Mouse (Mus musculus) midbrain, embryonic 16.5 days (tissue): ENCODE results near the gene Krtap11-1. TPM values are rescaled to one million over a fixed set of nuclear protein-coding genes. Genes with fewer than 3 reads are reported as not detected.

Experiments used
- ATAC-seq: fragments of 200-750 bp; cut with Nextera tagmentation; 2 replicates; pipeline ENCODE4 v1.8.0; 2017; ENCODE audit warnings: moderate TSS enrichment
- H3K27ac ChIP-seq: fragments of 300-500 bp; sonication (generic); 2 replicates; pipeline ENCODE4 v1.5.1; 2014; ENCODE audit warnings: mild to moderate bottlenecking, low read length, mixed read lengths
- H3K27me3 ChIP-seq: fragments of 300-500 bp; sonication (generic); 2 replicates; pipeline ENCODE4 v1.6.1; 2014; ENCODE audit warnings: low read depth, low read length, mixed read lengths; ENCODE audit not compliant: control insufficient read depth, insufficient read depth
- H3K36me3 ChIP-seq: fragments of 300-500 bp; sonication (generic); 2 replicates; pipeline ENCODE4 v1.6.1; 2014; ENCODE audit warnings: mild to moderate bottlenecking, low read length, moderate library complexity, mixed read lengths; ENCODE audit not compliant: control insufficient read depth, insufficient read depth
- H3K4me1 ChIP-seq: fragments of 300-500 bp; sonication (generic); 2 replicates; pipeline ENCODE4 v1.6.1; 2014; ENCODE audit warnings: mild to moderate bottlenecking, low read length, mixed read lengths; ENCODE audit not compliant: control insufficient read depth, insufficient read depth
- H3K4me2 ChIP-seq: fragments of 300-500 bp; sonication (generic); 2 replicates; pipeline ENCODE4 v1.6.1; 2014; ENCODE audit warnings: mild to moderate bottlenecking, low read length, mixed read lengths
- H3K4me3 ChIP-seq: fragments of 300-500 bp; sonication (generic); 2 replicates; pipeline ENCODE4 v1.5.1; 2014; ENCODE audit warnings: low read depth, mild to moderate bottlenecking, low read length, moderate library complexity, mixed read lengths
- H3K9ac ChIP-seq: fragments of 300-500 bp; sonication (generic); 2 replicates; pipeline ENCODE4 v1.6.1; 2014; ENCODE audit warnings: low read depth, low read length, mixed read lengths
- H3K9me3 ChIP-seq: fragments of 300-500 bp; sonication (generic); replicated peaks from 2 replicates; pipeline ENCODE4 v1.6.1; 2014; ENCODE audit warnings: mild to moderate bottlenecking, low read length, mixed read lengths; ENCODE audit not compliant: control insufficient read depth, poor library complexity, severe bottlenecking
- WGBS: fragments of 180-500 bp; shearing (Covaris S2); extraction: QIAGEN DNeasy Blood & Tissue Kit; methylation state at CpG from one replicate; pipeline ENCODE4 v1.1.7; 2014; 5-methylcytosine and 5-hydroxymethylcytosine counted together
- polyA plus RNA-seq: library from polyadenylated mRNA; unstranded; fragments of >200 nt; fragmentation: Nextera tagmentation; extraction: Ambion mirVana; gene quantifications from 2 replicates; pipeline ENCODE4 v1.2.1, GENCODE M21; 2015

Krtap11-1 gene
- polyA plus RNA-seq, result not detected in 2 replicates

DNA sequence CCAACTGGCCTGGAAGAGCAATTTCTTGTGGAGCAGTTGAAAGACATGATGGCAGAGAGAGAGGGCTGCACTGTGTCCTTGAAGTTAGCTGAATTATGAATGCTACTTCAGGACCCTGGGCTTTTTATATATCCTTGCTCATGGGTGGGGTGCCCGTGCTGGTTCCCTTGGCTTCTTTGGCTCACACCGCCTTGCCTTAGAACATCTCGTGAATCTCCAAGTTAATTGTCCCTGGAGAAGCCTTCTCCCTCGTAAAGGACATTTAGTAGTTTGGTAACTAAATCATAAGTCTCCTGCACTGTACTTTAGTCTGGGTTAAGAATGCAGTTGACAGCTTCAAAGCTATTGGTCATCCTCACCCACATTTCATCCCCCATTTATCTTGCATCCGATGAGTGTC is at the start of gene Krtap11-1:
Gene Krtap11-1, minus strand, starts transcription at position 101 of the 400 bp plus-strand sequence.
- ATAC-seq, result no peak
- no peak within 1 kb of the TSS for H3K4me2 ChIP-seq
- H3K36me3 ChIP-seq, result no peaks in the 10 kb centered on the region
- H3K27me3 ChIP-seq, result no peaks in the 10 kb centered on the region
- WGBS, result 96% methylated on average over 5 of the region's 5 CpGs
- no peak within 1 kb of the TSS for H3K9ac ChIP-seq
- H3K9me3 ChIP-seq, result no peaks in the 10 kb centered on the region
- no peaks in the 10 kb centered on the region for H3K4me1 ChIP-seq
- no peak within 1 kb of the TSS for H3K27ac ChIP-seq
- no peak within 1 kb of the TSS for H3K4me3 ChIP-seq

GRCm38 (mm10) chr16:89618190-89618589 is 47.2 kb upstream of the Krtap11-1 start:
- WGBS, result 93% methylated on average over 7 of the region's 7 CpGs
- Histone ChIP-seq H3K9me3 (no peaks in the 10 kb centered on the region), H3K4me1 (no peaks in the 10 kb centered on the region), H3K36me3 (no peaks in the 10 kb centered on the region), H3K4me3 (no peak overlapping the region), H3K27me3 (no peaks in the 10 kb centered on the region), H3K27ac (no peak overlapping the region), H3K9ac (no peak overlapping the region), H3K4me2 (no peak overlapping the region)
- no peak for ATAC-seq

- no peak overlapping the region for H3K9ac ChIP-seq
- H3K4me2 ChIP-seq, result no peak overlapping the region
- H3K27me3 ChIP-seq, result no peaks in the 10 kb centered on the region
- H3K27ac ChIP-seq, result no peak overlapping the region
- no peaks in the 10 kb centered on the region for H3K9me3 ChIP-seq
- ATAC-seq, result no peak
- WGBS, result 76% methylated on average over 3 of the region's 3 CpGs
- no peaks in the 10 kb centered on the region for H3K36me3 ChIP-seq
- H3K4me1 ChIP-seq, result no peaks in the 10 kb centered on the region
- H3K4me3 ChIP-seq, result no peak overlapping the region
Measured at GRCm38 (mm10) chr16:89617251-89617650, 46.3 kb upstream of the Krtap11-1 start.

- Histone ChIP-seq H3K4me3 (no peak overlapping the region), H3K9ac (no peak overlapping the region), H3K27me3 (no peaks in the 10 kb centered on the region), H3K27ac (no peak overlapping the region), H3K4me1 (no peaks in the 10 kb centered on the region), H3K4me2 (no peak overlapping the region), H3K9me3 (no peaks in the 10 kb centered on the region), H3K36me3 (no peaks in the 10 kb centered on the region)
- WGBS, result 74% methylated on average over 12 of the region's 12 CpGs
- 0 out of 2 replicates have a peak, but pooled peaks have one; percentile 58 for ATAC-seq
Measured at GRCm38 (mm10) chr16:89613726-89614125, 42.7 kb upstream of the Krtap11-1 start.

GRCm38 (mm10) chr16:89608791-89609185 is 37.8 kb upstream of the Krtap11-1 start:
- Histone ChIP-seq H3K4me2 (no peak overlapping the region), H3K36me3 (no peaks in the 10 kb centered on the region), H3K9me3 (no peaks in the 10 kb centered on the region), H3K4me1 (no peaks in the 10 kb centered on the region), H3K9ac (no peak overlapping the region), H3K4me3 (no peak overlapping the region), H3K27me3 (no peaks in the 10 kb centered on the region), H3K27ac (no peak overlapping the region)
- ATAC-seq, result no peak
- 80% methylated on average over 4 of the region's 4 CpGs for WGBS

GRCm38 (mm10) chr16:89608161-89608790 is 37.3 kb upstream of the Krtap11-1 start:
- no peaks in the 10 kb centered on the region for H3K4me1 ChIP-seq
- H3K4me2 ChIP-seq, result no peak overlapping the region
- H3K27me3 ChIP-seq, result no peaks in the 10 kb centered on the region
- no peaks in the 10 kb centered on the region for H3K36me3 ChIP-seq
- no peak overlapping the region for H3K9ac ChIP-seq
- H3K4me3 ChIP-seq, result no peak overlapping the region
- ATAC-seq, result no peak
- no peaks in the 10 kb centered on the region for H3K9me3 ChIP-seq
- H3K27ac ChIP-seq, result no peak overlapping the region
- 94% methylated on average over 12 of the region's 12 CpGs for WGBS

DNA sequence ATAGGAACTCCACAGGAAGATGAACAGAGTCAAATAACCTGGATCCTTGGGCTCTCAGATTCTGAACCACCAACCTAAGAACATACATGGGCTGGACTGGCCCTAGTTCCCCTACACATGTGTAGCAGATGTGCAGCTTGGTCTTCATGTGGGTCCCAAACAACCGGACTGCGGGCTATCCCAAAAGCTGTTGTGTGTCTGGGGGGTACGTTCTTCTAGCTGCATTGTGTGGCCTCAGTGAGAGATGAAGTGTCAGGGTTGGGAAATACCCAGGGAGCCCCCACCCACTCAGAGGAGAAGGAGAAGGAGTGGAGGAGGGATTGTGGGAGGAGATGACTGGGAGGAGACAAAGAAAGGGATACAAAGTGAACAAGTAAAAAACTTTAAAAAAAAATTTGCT is 36.0 kb upstream of the Krtap11-1 start:
- no peaks in the 10 kb centered on the region for H3K4me1 ChIP-seq
- H3K4me3 ChIP-seq, result no peak overlapping the region
- WGBS, result 93% methylated on average over 3 of the region's 3 CpGs
- no peaks in the 10 kb centered on the region for H3K36me3 ChIP-seq
- H3K4me2 ChIP-seq, result no peak overlapping the region
- H3K9me3 ChIP-seq, result no peaks in the 10 kb centered on the region
- no peak for ATAC-seq
- no peaks in the 10 kb centered on the region for H3K27me3 ChIP-seq
- H3K9ac ChIP-seq, result no peak overlapping the region
- no peak overlapping the region for H3K27ac ChIP-seq

- no peak overlapping the region for H3K9ac ChIP-seq
- no peak overlapping the region for H3K4me2 ChIP-seq
- H3K27ac ChIP-seq, result no peak overlapping the region
- ATAC-seq, result no peak
- H3K36me3 ChIP-seq, result no peaks in the 10 kb centered on the region
- H3K4me3 ChIP-seq, result no peak overlapping the region
- H3K27me3 ChIP-seq, result no peaks in the 10 kb centered on the region
- peaks cover 4% of the 10 kb centered on the region; the same call in 1 of the 2 replicates for H3K4me1 ChIP-seq
- H3K9me3 ChIP-seq, result no peaks in the 10 kb centered on the region
- 68% methylated on average over 3 of the region's 3 CpGs for WGBS
Measured at GRCm38 (mm10) chr16:89587209-89587608, 16.2 kb upstream of the Krtap11-1 start.

GRCm38 (mm10) chr16:89585604-89586508 is 14.9 kb upstream of the Krtap11-1 start:
- Histone ChIP-seq H3K9me3 (no peaks in the 10 kb centered on the region), H3K4me3 (no peak overlapping the region), H3K9ac (no peak overlapping the region), H3K36me3 (no peaks in the 10 kb centered on the region), H3K27me3 (no peaks in the 10 kb centered on the region), H3K4me2 (no peak overlapping the region), H3K4me1 (peaks cover 4% of the 10 kb centered on the region; the same call in 1 of the 2 replicates), H3K27ac (no peak overlapping the region)
- ATAC-seq, result 0 out of 2 replicates have a peak, but pooled peaks have one; percentile 34
- 65% methylated on average over 9 of the region's 9 CpGs for WGBS
